Mouse (Mus musculus) urinary bladder, postnatal 10 days (tissue): Measurements from ENCODE around the gene Kctd2.
A peak's percentile ranks its signal among the peaks of the same experiment; 100 is the strongest.
"Not testable (repeated sequence)": the region's sequence is repeated elsewhere in the genome, so short reads cannot be mapped to it uniquely, and the experiment has no call there.

Experiments used
- DNase-seq: peaks from one replicate; pipeline ENCODE4 v3.0.0; 2022; ENCODE audit warnings: low spot score

The Kctd2 gene

GRCm38 (mm10) chr11:115473626-115474275 lies 53.8 kb downstream of the Kctd2 start:
- peak; percentile 85 for DNase-seq

- peak; percentile 76 for DNase-seq
Observed at GRCm38 (mm10) chr11:115475025-115475757, 55.3 kb downstream of the Kctd2 start, which contains the start of gene Armc7. Gene Armc7, plus strand, starts transcription at chr11:115475667.

- no peak for DNase-seq
Observed at GRCm38 (mm10) chr11:115475758-115476237, 55.9 kb downstream of the Kctd2 start.

GRCm38 (mm10) chr11:115476630-115477029 lies 56.7 kb downstream of the Kctd2 start:
- DNase-seq = not testable (repeated sequence)

GRCm38 (mm10) chr11:115477388-115477787 lies 57.5 kb downstream of the Kctd2 start:
- DNase-seq = not testable (repeated sequence)

GRCm38 (mm10) chr11:115478296-115478938 lies 58.5 kb downstream of the Kctd2 start:
- no peak for DNase-seq
